Mouse (Mus musculus) gastrocnemius, postnatal 10 days (tissue): ENCODE measurements around the gene Rae1. TPM values are rescaled to one million over a fixed set of nuclear protein-coding genes. Genes with fewer than 3 reads are reported as not detected.
A peak's percentile ranks its signal among the peaks of the same experiment; 100 is the strongest.

Experiments used
- DNase-seq: peaks from one replicate; pipeline ENCODE4 v3.0.0; 2021; ENCODE audit warnings: mixed read lengths
- long read RNA-seq, 2 experiments: library from polyadenylated mRNA; stranded (forward); transcript quantifications; one replicate each; pipeline ENCODE4 v2.0.0; 2021
- total RNA-seq, 2 experiments: library from RNA; stranded (reverse); gene quantifications; 2 replicates each; pipeline ENCODE4 v1.2.3; 2021

The Rae1 gene
- 10 to 100 TPM; 27.9 to 31.5 TPM for total RNA-seq
- long read RNA-seq, experiment 1, transcript Rae1-201 (12 exons, 1,742 nt), result major isoform, 62 of 72 reads
- long read RNA-seq, experiment 1, partial matches to known transcripts, result 6 of 72 reads
- long read RNA-seq, experiment 1, other reads (novel, unspliced or antisense), result 4 of 72 reads
- long read RNA-seq, experiment 2, transcript Rae1-201 (12 exons, 1,742 nt), result major isoform, 45 of 49 reads
- long read RNA-seq, experiment 2, partial matches to known transcripts, result 0 of 49 reads
- long read RNA-seq, experiment 2, other reads (novel, unspliced or antisense), result 4 of 49 reads

- DNase-seq, result peak; percentile 100
Observed at GRCm38 (mm10) chr2:172999630-173000284, at the start of gene Rae1. Gene Rae1 (plus strand): TSS chr2:173000117.

- peak; percentile 28 for DNase-seq
Observed at GRCm38 (mm10) chr2:172950119-172950676, 49.7 kb upstream of the Rae1 start.

GRCm38 (mm10) chr2:172950722-172951121 is 49.2 kb upstream of the Rae1 start:
- DNase-seq, result no peak

GRCm38 (mm10) chr2:172951976-172952375 is 47.9 kb upstream of the Rae1 start:
- no peak for DNase-seq

GRCm38 (mm10) chr2:172958579-172958978 is 41.3 kb upstream of the Rae1 start:
- no peak for DNase-seq

GRCm38 (mm10) chr2:172959006-172959768 is 40.7 kb upstream of the Rae1 start:
- no peak for DNase-seq

- no peak for DNase-seq
Observed at GRCm38 (mm10) chr2:172960350-172960749, 39.6 kb upstream of the Rae1 start.

GRCm38 (mm10) chr2:172961211-172961610 is 38.7 kb upstream of the Rae1 start:
- no peak for DNase-seq

GRCm38 (mm10) chr2:172965249-172965648 is 34.7 kb upstream of the Rae1 start:
- DNase-seq, result no peak

- no peak for DNase-seq
Observed at GRCm38 (mm10) chr2:172966480-172966879, 33.4 kb upstream of the Rae1 start.

- no peak for DNase-seq
Observed at GRCm38 (mm10) chr2:172971865-172972264, 28.1 kb upstream of the Rae1 start.

- no peak for DNase-seq
Observed at GRCm38 (mm10) chr2:172973806-172974565, 25.9 kb upstream of the Rae1 start.

- no peak for DNase-seq
Observed at GRCm38 (mm10) chr2:172974701-172975100, 25.2 kb upstream of the Rae1 start.

- DNase-seq, result no peak
Observed at GRCm38 (mm10) chr2:172975159-172975558, 24.8 kb upstream of the Rae1 start.

GRCm38 (mm10) chr2:172976661-172977238 is 23.2 kb upstream of the Rae1 start:
- no peak for DNase-seq

- DNase-seq, result no peak
Observed at GRCm38 (mm10) chr2:172977409-172978130, 22.3 kb upstream of the Rae1 start, which contains the start of gene Spo11. Gene Spo11 (plus strand): TSS chr2:172977700.

- no peak for DNase-seq
Observed at GRCm38 (mm10) chr2:172978131-172978633, 21.7 kb upstream of the Rae1 start.

- DNase-seq, result no peak
Observed at GRCm38 (mm10) chr2:172979666-172980345, 20.1 kb upstream of the Rae1 start.

GRCm38 (mm10) chr2:172982776-172983561 is 16.9 kb upstream of the Rae1 start:
- no peak for DNase-seq
